Mouse (Mus musculus): ENCODE measurements around the gene Srrm2. TPM values are rescaled to one million over a fixed set of nuclear protein-coding genes. Genes with fewer than 3 reads are reported as not detected.

Gene Srrm2
- polyA plus RNA-seq (2015; fragmentation: Illumina TruSeq; extraction: RNeasy Lipid Tissue Mini Kit (QIAGEN cat#74804); ENCODE audit: low read depth, low replicate concordance) = 295 TPM

GRCm38 (mm10) chr17:23790269-23791078 lies at the start of gene Srrm2:
TSS of gene Srrm2 (plus strand) at chr17:23790532.

GRCm38 (mm10) chr17:23740598-23741021 lies 49.7 kb upstream of the Srrm2 start, which contains the start of gene Paqr4:
TSS of gene Paqr4 (minus strand) at chr17:23740867.

DNA sequence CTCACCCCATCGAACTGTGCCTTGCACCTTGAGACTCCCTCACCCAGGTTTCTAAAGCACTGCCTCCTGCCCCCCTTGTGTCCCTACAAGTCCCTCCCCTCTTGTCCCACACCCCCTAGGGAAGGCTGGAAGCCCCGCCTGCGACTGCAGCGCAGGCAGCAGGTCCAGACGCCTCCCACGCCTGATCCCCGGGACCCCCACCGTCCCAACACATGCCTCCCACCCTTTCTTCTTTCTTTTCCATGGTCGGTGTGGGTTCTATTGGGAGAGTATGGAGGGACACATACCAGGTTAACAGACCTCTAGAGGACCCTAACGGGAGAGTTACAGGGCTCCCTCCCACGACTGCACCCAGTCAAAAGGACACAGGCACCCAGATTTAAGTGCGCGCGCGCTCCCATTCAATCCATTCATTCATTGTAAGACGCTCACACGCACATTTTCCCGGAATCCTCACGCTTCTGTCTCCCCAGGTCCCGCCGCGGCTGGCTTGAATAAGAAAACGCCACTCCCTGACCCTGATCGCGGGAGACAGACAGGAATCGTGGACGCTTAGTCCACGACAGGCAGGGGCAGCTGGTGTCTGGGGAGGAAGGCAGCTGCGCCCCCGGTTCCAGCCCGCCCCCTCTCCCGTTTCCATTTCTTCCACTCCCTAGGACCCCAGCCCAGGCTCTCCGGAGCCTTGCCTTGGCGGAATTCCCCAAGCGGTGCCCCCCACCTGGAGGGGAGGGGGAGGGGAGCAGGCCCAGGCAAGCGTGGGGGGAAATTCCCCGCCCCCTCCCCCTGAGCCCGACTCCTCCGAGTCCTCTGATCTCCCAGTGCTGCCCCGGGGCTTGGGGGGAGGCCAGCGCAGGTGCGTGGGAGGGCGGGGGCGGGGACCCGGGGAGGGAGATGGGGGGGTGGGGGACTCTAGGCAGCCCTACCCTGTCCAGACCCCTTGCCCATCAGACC lies 44.8 kb upstream of the Srrm2 start, which contains the start of gene Kremen2:
TSS of gene Kremen2 (minus strand) at position 533 of the 951 bp plus-strand sequence.

DNA sequence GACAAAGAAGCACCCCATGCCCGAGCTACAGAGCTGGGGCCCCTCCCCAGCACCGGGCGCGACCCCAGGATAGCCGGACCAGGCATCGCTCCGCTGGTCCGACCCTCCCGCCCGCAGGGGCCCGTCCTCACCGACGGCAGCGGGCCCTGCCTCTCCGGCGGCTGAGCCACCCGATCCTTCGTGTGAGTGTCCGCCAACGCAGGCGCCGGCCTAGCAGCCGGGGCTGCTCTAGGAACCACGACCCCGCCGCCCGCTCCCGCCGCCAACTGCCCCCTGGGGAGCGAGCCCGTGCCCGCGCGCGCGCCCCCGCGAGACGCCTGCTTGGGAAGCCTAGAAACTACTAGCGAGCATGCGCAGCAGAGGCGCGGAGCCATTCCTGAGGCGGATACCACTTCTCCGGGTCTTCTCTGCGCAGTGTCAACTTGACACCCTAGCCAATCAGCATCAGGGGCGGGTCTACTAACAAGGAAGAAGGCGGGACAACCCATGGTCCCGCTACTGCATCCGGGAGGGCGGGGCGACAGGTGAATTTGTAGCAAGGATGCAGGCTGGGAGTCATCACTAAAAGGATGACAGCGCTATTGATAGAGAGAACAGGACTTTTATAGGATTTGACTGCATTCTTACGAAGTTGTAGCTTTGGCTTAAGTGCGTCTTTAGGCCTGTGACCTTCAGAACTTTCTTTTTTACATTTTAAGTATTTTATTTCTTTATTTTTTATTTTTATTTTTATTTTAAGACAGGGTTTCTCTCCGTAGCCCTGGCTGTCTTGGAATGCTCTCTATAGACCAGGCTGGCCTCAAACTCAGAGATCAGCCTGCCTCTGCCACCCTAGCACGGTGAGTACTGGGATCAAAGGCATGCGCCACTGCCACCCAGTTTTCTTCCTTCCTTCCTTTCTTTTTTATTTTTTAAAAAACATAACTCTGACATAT lies 18.8 kb upstream of the Srrm2 start, which contains the start of gene Flywch1:
TSS of gene Flywch1 (minus strand) at position 319 of the 935 bp plus-strand sequence.

GRCm38 (mm10) chr17:23785561-23786471 lies 4.5 kb upstream of the Srrm2 start, which contains the start of gene Flywch2:
TSS of gene Flywch2 (minus strand) at chr17:23786081.

GRCm38 (mm10) chr17:23829064-23829619 lies 38.8 kb downstream of the Srrm2 start, which contains the start of gene Elob:
TSS of gene Elob (minus strand) at chr17:23829136.

GRCm38 (mm10) chr17:23836006-23836575 lies 45.8 kb downstream of the Srrm2 start, which contains the start of gene Prss33:
TSS of gene Prss33 (minus strand) at chr17:23836056.

DNA sequence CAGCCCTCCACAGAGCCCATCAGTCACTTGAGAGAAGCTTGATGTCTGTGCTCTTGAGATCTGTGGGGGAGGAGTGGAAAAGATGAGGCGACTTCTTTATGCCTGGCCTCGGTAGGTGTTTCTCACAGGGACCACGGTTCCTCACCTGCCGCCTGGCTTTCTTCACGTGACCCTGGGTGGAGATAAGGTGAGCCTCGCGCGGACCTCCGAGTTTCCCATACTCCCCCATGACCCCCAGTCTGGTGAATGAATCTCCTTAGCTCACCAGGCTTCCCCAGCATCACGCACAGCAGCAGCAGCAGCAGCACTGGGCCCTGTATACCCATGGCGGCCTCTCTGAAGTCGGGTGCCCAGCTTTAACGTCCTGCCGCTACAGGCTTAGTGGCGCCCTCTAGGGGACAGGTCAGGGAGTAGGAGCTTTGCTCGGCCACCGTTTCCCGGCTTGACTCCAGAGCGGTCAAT lies 53.5 kb downstream of the Srrm2 start, which contains the start of the genes Prss32 and Prss41:
TSS of gene Prss32 (plus strand) at position 44 of the 462 bp plus-strand sequence.
TSS of gene Prss41 (minus strand) at position 361 of the 462 bp plus-strand sequence.

DNA sequence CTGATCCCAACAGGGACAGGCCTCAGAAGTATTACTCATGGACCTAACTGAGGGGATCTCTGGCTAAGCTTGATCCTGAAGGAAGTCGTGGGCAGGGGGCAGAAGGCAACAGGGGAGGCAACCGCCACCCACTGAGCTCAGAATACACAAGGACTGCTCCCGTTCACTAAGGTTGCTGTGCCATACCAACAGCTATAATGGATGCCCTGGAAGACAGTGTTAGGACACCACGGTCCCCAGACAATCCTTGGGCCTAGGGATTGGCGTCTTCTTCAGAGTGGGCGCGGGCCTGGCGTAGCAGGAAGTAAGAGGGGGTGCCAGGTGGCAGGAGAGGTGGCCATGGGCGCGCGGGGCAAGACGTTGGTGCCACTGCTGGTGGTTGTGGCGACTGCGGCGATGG lies 77.4 kb downstream of the Srrm2 start, which contains the start of gene Prss21:
TSS of gene Prss21 (plus strand) at position 301 of the 400 bp plus-strand sequence.

Other genes with a start within 250 kb of the Srrm2 start
- 5.8 TPM for gene Zfp213, start 226.3 kb upstream of the Srrm2 start, polyA plus RNA-seq (2015; fragmentation: Illumina TruSeq; extraction: RNeasy Lipid Tissue Mini Kit (QIAGEN cat#74804); ENCODE audit: low read depth, low replicate concordance)
- 18.1 TPM for gene Zfp13, start 191.0 kb upstream of the Srrm2 start, polyA plus RNA-seq (2015; fragmentation: Illumina TruSeq; extraction: RNeasy Lipid Tissue Mini Kit (QIAGEN cat#74804); ENCODE audit: low read depth, low replicate concordance)
- gene Zscan10, start 189.7 kb upstream of the Srrm2 start, polyA plus RNA-seq (2015; fragmentation: Illumina TruSeq; extraction: RNeasy Lipid Tissue Mini Kit (QIAGEN cat#74804); ENCODE audit: low read depth, low replicate concordance) = not detected
- 0.24 TPM for gene Mmp25, start 145.3 kb upstream of the Srrm2 start, polyA plus RNA-seq (2015; fragmentation: Illumina TruSeq; extraction: RNeasy Lipid Tissue Mini Kit (QIAGEN cat#74804); ENCODE audit: low read depth, low replicate concordance)
- not detected for gene Bicdl2, start 130.0 kb upstream of the Srrm2 start, polyA plus RNA-seq (2015; fragmentation: Illumina TruSeq; extraction: RNeasy Lipid Tissue Mini Kit (QIAGEN cat#74804); ENCODE audit: low read depth, low replicate concordance)
- gene Hcfc1r1, start 116.9 kb upstream of the Srrm2 start, polyA plus RNA-seq (2015; fragmentation: Illumina TruSeq; extraction: RNeasy Lipid Tissue Mini Kit (QIAGEN cat#74804); ENCODE audit: low read depth, low replicate concordance) = 211 TPM
- 9.6 TPM for gene Thoc6, start 116.7 kb upstream of the Srrm2 start, polyA plus RNA-seq (2015; fragmentation: Illumina TruSeq; extraction: RNeasy Lipid Tissue Mini Kit (QIAGEN cat#74804); ENCODE audit: low read depth, low replicate concordance)
- gene Tnfrsf12a, start 113.1 kb upstream of the Srrm2 start, polyA plus RNA-seq (2015; fragmentation: Illumina TruSeq; extraction: RNeasy Lipid Tissue Mini Kit (QIAGEN cat#74804); ENCODE audit: low read depth, low replicate concordance) = 14.9 TPM
- not detected for gene Cldn6, start 111.3 kb upstream of the Srrm2 start, polyA plus RNA-seq (2015; fragmentation: Illumina TruSeq; extraction: RNeasy Lipid Tissue Mini Kit (QIAGEN cat#74804); ENCODE audit: low read depth, low replicate concordance)
- gene Cldn9, start 106.5 kb upstream of the Srrm2 start, polyA plus RNA-seq (2015; fragmentation: Illumina TruSeq; extraction: RNeasy Lipid Tissue Mini Kit (QIAGEN cat#74804); ENCODE audit: low read depth, low replicate concordance) = 0.31 TPM
- 0.39 TPM for gene 1520401A03Rik, start 67.7 kb upstream of the Srrm2 start, polyA plus RNA-seq (2015; fragmentation: Illumina TruSeq; extraction: RNeasy Lipid Tissue Mini Kit (QIAGEN cat#74804); ENCODE audit: low read depth, low replicate concordance)
- 5.1 TPM for gene Pkmyt1, start 64.2 kb upstream of the Srrm2 start, polyA plus RNA-seq (2015; fragmentation: Illumina TruSeq; extraction: RNeasy Lipid Tissue Mini Kit (QIAGEN cat#74804); ENCODE audit: low read depth, low replicate concordance)
- 53.5 TPM for gene Paqr4, start 49.7 kb upstream of the Srrm2 start, polyA plus RNA-seq (2015; fragmentation: Illumina TruSeq; extraction: RNeasy Lipid Tissue Mini Kit (QIAGEN cat#74804); ENCODE audit: low read depth, low replicate concordance)
- gene Kremen2, start 44.7 kb upstream of the Srrm2 start, polyA plus RNA-seq (2015; fragmentation: Illumina TruSeq; extraction: RNeasy Lipid Tissue Mini Kit (QIAGEN cat#74804); ENCODE audit: low read depth, low replicate concordance) = 0.97 TPM
- 321 TPM for gene Flywch1, start 18.9 kb upstream of the Srrm2 start, polyA plus RNA-seq (2015; fragmentation: Illumina TruSeq; extraction: RNeasy Lipid Tissue Mini Kit (QIAGEN cat#74804); ENCODE audit: low read depth, low replicate concordance)
- 29.3 TPM for gene Flywch2, start 4.5 kb upstream of the Srrm2 start, polyA plus RNA-seq (2015; fragmentation: Illumina TruSeq; extraction: RNeasy Lipid Tissue Mini Kit (QIAGEN cat#74804); ENCODE audit: low read depth, low replicate concordance)
- gene Elob, start 38.6 kb downstream of the Srrm2 start, polyA plus RNA-seq (2015; fragmentation: Illumina TruSeq; extraction: RNeasy Lipid Tissue Mini Kit (QIAGEN cat#74804); ENCODE audit: low read depth, low replicate concordance) = 700 TPM
- not detected for gene Prss33, start 45.5 kb downstream of the Srrm2 start, polyA plus RNA-seq (2015; fragmentation: Illumina TruSeq; extraction: RNeasy Lipid Tissue Mini Kit (QIAGEN cat#74804); ENCODE audit: low read depth, low replicate concordance)
- gene Prss32, start 53.3 kb downstream of the Srrm2 start, polyA plus RNA-seq (2015; fragmentation: Illumina TruSeq; extraction: RNeasy Lipid Tissue Mini Kit (QIAGEN cat#74804); ENCODE audit: low read depth, low replicate concordance) = not detected
- gene Prss41, start 53.6 kb downstream of the Srrm2 start, polyA plus RNA-seq (2015; fragmentation: Illumina TruSeq; extraction: RNeasy Lipid Tissue Mini Kit (QIAGEN cat#74804); ENCODE audit: low read depth, low replicate concordance) = 0.42 TPM
- not detected for gene Prss21, start 77.5 kb downstream of the Srrm2 start, polyA plus RNA-seq (2015; fragmentation: Illumina TruSeq; extraction: RNeasy Lipid Tissue Mini Kit (QIAGEN cat#74804); ENCODE audit: low read depth, low replicate concordance)
- not detected for gene Dcpp1, start 90.3 kb downstream of the Srrm2 start, polyA plus RNA-seq (2015; fragmentation: Illumina TruSeq; extraction: RNeasy Lipid Tissue Mini Kit (QIAGEN cat#74804); ENCODE audit: low read depth, low replicate concordance)
- not detected for gene Dcpp2, start 90.3 kb downstream of the Srrm2 start, polyA plus RNA-seq (2015; fragmentation: Illumina TruSeq; extraction: RNeasy Lipid Tissue Mini Kit (QIAGEN cat#74804); ENCODE audit: low read depth, low replicate concordance)
- gene Dcpp3, start 126.9 kb downstream of the Srrm2 start, polyA plus RNA-seq (2015; fragmentation: Illumina TruSeq; extraction: RNeasy Lipid Tissue Mini Kit (QIAGEN cat#74804); ENCODE audit: low read depth, low replicate concordance) = not detected
- gene Sbp, start 151.1 kb downstream of the Srrm2 start, polyA plus RNA-seq (2015; fragmentation: Illumina TruSeq; extraction: RNeasy Lipid Tissue Mini Kit (QIAGEN cat#74804); ENCODE audit: low read depth, low replicate concordance) = not detected
- gene Sbpl, start 164.7 kb downstream of the Srrm2 start, polyA plus RNA-seq (2015; fragmentation: Illumina TruSeq; extraction: RNeasy Lipid Tissue Mini Kit (QIAGEN cat#74804); ENCODE audit: low read depth, low replicate concordance) = not detected
- not detected for gene Prss30, start 190.0 kb downstream of the Srrm2 start, polyA plus RNA-seq (2015; fragmentation: Illumina TruSeq; extraction: RNeasy Lipid Tissue Mini Kit (QIAGEN cat#74804); ENCODE audit: low read depth, low replicate concordance)
- gene Prss22, start 207.6 kb downstream of the Srrm2 start, polyA plus RNA-seq (2015; fragmentation: Illumina TruSeq; extraction: RNeasy Lipid Tissue Mini Kit (QIAGEN cat#74804); ENCODE audit: low read depth, low replicate concordance) = 1.8 TPM
- gene Prss27, start 247.6 kb downstream of the Srrm2 start, polyA plus RNA-seq (2015; fragmentation: Illumina TruSeq; extraction: RNeasy Lipid Tissue Mini Kit (QIAGEN cat#74804); ENCODE audit: low read depth, low replicate concordance) = not detected